Comparison of ENCODE assay signal across 8 mouse cellular contexts in genomic region chr17:71310486-71311339, GRCm38 (mm10). TPM values are rescaled to one million over a fixed set of nuclear protein-coding genes. Genes with fewer than 3 reads are reported as not detected.
DNase-seq lines count a peak whose midpoint lies in the region; ATAC-seq and TF ChIP-seq lines count a peak whose summit lies in the region.

No protein-coding gene starts in this region.

- H3K4me1 ChIP-seq in kidney, adult 2 months (ENCODE audit: control insufficient read depth, insufficient read depth, low read length), result no peaks in the 10 kb centered on the region
- H3K4me1 ChIP-seq in hindbrain, postnatal 0 days (ENCODE audit: insufficient read depth, low read length), result peaks cover 6% of the 10 kb centered on the region

- H3K36me3 ChIP-seq in kidney, adult 2 months (ENCODE audit: control insufficient read depth, insufficient read depth, low read length), result no peaks in the 10 kb centered on the region
- no peaks in the 10 kb centered on the region for H3K36me3 ChIP-seq in hindbrain, postnatal 0 days (ENCODE audit: insufficient read depth, low read length)

- no peak overlapping the region for H3K27ac ChIP-seq in kidney, adult 2 months (ENCODE audit: insufficient read depth, low read depth, low read length)
- no peak overlapping the region for H3K27ac ChIP-seq in hindbrain, postnatal 0 days

- H3K27me3 ChIP-seq in kidney, adult 2 months (replicated peaks; ENCODE audit: control insufficient read depth, insufficient read depth, low read length), result peaks cover 7% of the 10 kb centered on the region; the same call in 1 of the 2 replicates
- peaks cover 12% of the 10 kb centered on the region; the same call in 1 of the 2 replicates for H3K27me3 ChIP-seq in hindbrain, postnatal 0 days (ENCODE audit: insufficient read depth, low read length)

- under 1% methylated on average over 67 of the region's 67 CpGs for WGBS in kidney, adult 2 months
- under 1% methylated on average over 61 of the region's 67 CpGs for WGBS in hindbrain, postnatal 0 days

- DNase-seq in kidney, adult 2 months, result no peak
- no peak for DNase-seq in kidney, adult 18-20 months
- DNase-seq in c-Kit-positive CD71-negative TER-119-negative erythroid progenitor cells, embryonic 14.5 days (ENCODE audit: low read depth), result peak; percentile 59
- DNase-seq in gastrocnemius, postnatal 14 days, result peak; percentile 71
- DNase-seq in hindbrain, postnatal 0 days (ENCODE audit: low spot score), result peak; percentile 18
- DNase-seq in lung, postnatal 14 days, result peak; percentile 20
- peak; percentile 47 for DNase-seq in ovary, postnatal 36 days (ENCODE audit: low spot score)
- DNase-seq in layer of hippocampus, postnatal 25 days (ENCODE audit: extremely low spot score in 1 of 2, low spot score in 1 of 2), result no peak

- peak overlapping the region; percentile 52 for H3K9ac ChIP-seq in hindbrain, postnatal 0 days (replicated peaks; ENCODE audit: low read length)

- peak overlapping the region; percentile 100 for H3K4me2 ChIP-seq in hindbrain, postnatal 0 days (ENCODE audit: low read depth, low read length)

- TF ChIP-seq POLR2A in kidney, adult 2 months (IDR thresholded peaks at IDR 0.05; ENCODE audit: low read depth, low read length), result no peak

- no peak for TF ChIP-seq CTCF in kidney, adult 2 months (conservative IDR thresholded peaks at IDR 0.05; ENCODE audit: insufficient read depth, insufficient read length, low read depth, low read length)
- TF ChIP-seq CTCF in hindbrain, postnatal 0 days (IDR thresholded peaks at IDR 0.05; ENCODE audit: low read depth), result no peak

- peak overlapping the region; percentile 41 for H3K4me3 ChIP-seq in kidney, adult 2 months (ENCODE audit: insufficient read depth, low read depth, low read length)
- peak overlapping the region; percentile 61 for H3K4me3 ChIP-seq in hindbrain, postnatal 0 days (ENCODE audit: low read length)

- intact Hi-C loops in gastrocnemius, postnatal 14 days (cut with DNase I; ENCODE audit: low total_unique reads), result no loop called here

- no peaks in the 10 kb centered on the region for H3K9me3 ChIP-seq in hindbrain, postnatal 0 days (ENCODE audit: low read length)

- ATAC-seq in hindbrain, postnatal 0 days, result peak; percentile 59

RNA-seq across cellular contexts. Expression of gene Emilin2, which starts 1.1 kb away (rescaled TPM):
- 2.6 and 2.7 TPM in 2 replicates for polyA plus RNA-seq in kidney, adult 2 months (2012; rRNA removed)
- total RNA-seq in gastrocnemius, postnatal 14 days (2021), result 10 to 100 TPM; 17.1 to 24.8 TPM
- total RNA-seq in hindbrain, postnatal 0 days (2014; rRNA removed), result 4.4 and 10.5 TPM in 2 replicates
- 1.6 and 2.0 TPM in 2 replicates for polyA plus RNA-seq in hindbrain, postnatal 0 days (2015; fragmentation: Nextera tagmentation; extraction: Ambion mirVana)
- total RNA-seq in layer of hippocampus, postnatal 25 days (2021), result 1 to 10 TPM; 2.3 to 3.8 TPM

Comparison
In these comparisons a context has a peak if more than half of its experiments do, and no peak if none do; other contexts are left out.
1. DNase-seq: peak in c-Kit-positive CD71-negative TER-119-negative erythroid progenitor cells, embryonic 14.5 days (single experiment), gastrocnemius, postnatal 14 days (single experiment), hindbrain, postnatal 0 days (single experiment), lung, postnatal 14 days (single experiment) and ovary, postnatal 36 days (single experiment); none in kidney, adult 2 months (single experiment), kidney, adult 18-20 months (single experiment) and layer of hippocampus, postnatal 25 days (0 of 2).